Mouse (Mus musculus) brain, adult 2 months (tissue): ENCODE results near the gene Sult2a5.

Source experiments
- DNase-seq: peaks from one replicate; pipeline ENCODE4 v3.0.0; 2011; ENCODE audit warnings: low read depth, low spot score

Gene Sult2a5

DNA sequence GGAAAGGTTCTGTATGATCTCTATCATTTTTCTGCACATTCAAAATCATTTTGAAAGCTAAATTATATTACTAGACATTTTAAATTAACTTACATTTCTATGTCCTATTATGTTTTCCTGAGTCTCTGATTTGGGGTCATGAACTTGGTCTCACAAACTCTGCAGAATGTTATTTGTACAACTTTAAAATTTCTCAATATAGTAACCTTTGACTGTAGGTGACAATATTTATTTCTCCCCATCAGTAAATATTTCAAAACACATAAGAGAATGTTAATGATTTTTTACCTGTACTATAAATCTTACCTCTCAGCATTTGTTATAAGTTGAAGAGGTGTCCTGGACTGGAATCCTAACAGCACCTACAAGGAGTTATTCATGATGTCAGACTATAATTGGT is at the start of gene Sult2a5:
Sult2a5 (plus strand) TSS at position 301 of the 400 bp plus-strand sequence.
- no peak for DNase-seq
